Mouse (Mus musculus) gastrocnemius, adult 2 months (tissue): Measurements from ENCODE around the gene Gtdc1. TPM values are rescaled to one million over a fixed set of nuclear protein-coding genes. Genes with fewer than 3 reads are reported as not detected.

Experiments used
- DNase-seq: peaks from one replicate; pipeline ENCODE4 v3.0.0; 2022
- H3K27ac ChIP-seq: fragments of 200-600 bp; 2 replicates; pipeline ENCODE4 v1.8.1; 2022; ENCODE audit warnings: mild to moderate bottlenecking
- H3K4me3 ChIP-seq: fragments of 200-600 bp; 2 replicates; pipeline ENCODE4 v1.8.1; 2022; ENCODE audit warnings: mild to moderate bottlenecking, moderate library complexity
- CTCF ChIP-seq: fragments of 200-600 bp; IDR thresholded peaks from 2 replicates; pipeline ENCODE4 v1.8.1; 2022; ENCODE audit warnings: antibody characterized with exemption, mild to moderate bottlenecking, moderate library complexity
- intact Hi-C: fragments of 180-260 bp; cut with DNase I; formaldehyde crosslinking; loops from one replicate; pipeline ENCODE4 v1.15.1; 2025
- total RNA-seq, 2 experiments: library from RNA; stranded (reverse); gene quantifications; 2 replicates each; pipeline ENCODE4 v1.2.3; 2021

Gtdc1 gene
- total RNA-seq, 2 experiments from 2014 or later, result 27.8 to 29.1 TPM

- Histone ChIP-seq H3K27ac (no peak overlapping the region), H3K4me3 (no peak overlapping the region)
- DNase-seq, result no peak
- TF ChIP-seq CTCF, result no peak
- intact Hi-C loops, result no loop called here
Observed at GRCm38 (mm10) chr2:44813729-44814128, 113.7 kb downstream of the Gtdc1 start.

DNA sequence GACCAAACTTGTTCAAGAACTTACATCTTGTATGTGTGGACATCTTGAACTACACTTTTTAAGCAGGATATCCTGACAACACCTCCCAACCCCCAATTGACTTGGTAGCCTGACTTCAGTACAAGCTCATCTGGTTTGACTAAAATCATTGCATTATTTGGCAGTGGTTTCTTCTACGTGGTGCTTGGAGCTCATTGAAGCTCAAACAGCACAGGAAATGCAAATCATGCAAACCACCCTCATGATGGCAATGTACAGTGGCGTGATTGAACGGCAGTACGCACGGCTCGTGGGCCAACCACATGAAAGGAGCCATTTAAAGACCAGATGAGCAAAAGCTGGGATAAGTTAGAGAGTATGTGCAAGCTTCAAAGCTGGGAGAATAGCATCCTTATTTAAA lies 123.0 kb downstream of the Gtdc1 start:
- no peak for DNase-seq
- no peak overlapping the region for H3K4me3 ChIP-seq
- no peak for TF ChIP-seq CTCF

DNA sequence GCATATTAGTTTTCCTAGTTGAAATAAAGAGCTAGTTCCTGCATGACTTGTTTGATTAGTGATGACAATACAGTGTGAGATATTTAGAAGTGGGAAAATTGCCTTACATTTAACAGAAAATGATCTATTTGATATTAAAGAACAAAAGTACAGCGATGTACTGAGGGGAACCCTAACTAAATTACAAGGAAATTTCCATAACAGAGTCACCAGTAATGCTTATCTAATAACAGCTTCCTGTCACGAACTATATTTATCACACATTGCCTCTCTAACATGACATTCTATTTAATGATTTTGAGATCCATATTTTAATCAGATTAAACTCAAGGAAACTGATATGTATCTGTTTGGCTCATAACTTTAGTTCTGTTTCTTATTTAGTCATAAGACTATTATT lies 126.1 kb downstream of the Gtdc1 start:
- intact Hi-C loops, result no loop called here
- Histone ChIP-seq H3K4me3 (no peak overlapping the region), H3K27ac (no peak overlapping the region)
- DNase-seq, result no peak
- TF ChIP-seq CTCF, result no peak

More for the DNA sequence above, 123.0 kb downstream of the Gtdc1 start:
- no peak overlapping the region for H3K27ac ChIP-seq
- intact Hi-C loops, result no loop called here

DNA sequence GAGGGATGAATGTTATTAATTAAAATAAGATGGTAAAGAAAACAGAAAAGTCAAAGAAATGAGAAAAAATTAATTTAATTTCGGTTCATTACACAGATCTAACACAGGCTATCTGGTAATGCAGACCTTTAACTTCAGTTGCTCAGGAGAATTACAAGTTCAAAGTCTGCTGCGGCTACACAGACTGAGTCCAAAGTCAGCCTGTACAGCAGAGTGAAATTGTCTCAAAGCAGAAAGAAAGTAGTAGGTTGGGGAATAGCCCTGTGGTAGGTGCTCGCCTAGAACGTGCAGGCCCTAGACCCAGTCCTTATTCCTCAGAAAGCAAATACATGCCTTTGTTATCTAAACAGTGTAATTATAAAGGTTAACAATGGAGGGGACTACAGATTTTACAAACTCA lies 135.6 kb downstream of the Gtdc1 start:
- TF ChIP-seq CTCF, result no peak

GRCm38 (mm10) chr2:44791134-44791533 lies 136.3 kb downstream of the Gtdc1 start:
- no peak for TF ChIP-seq CTCF
- Histone ChIP-seq H3K27ac (no peak overlapping the region), H3K4me3 (no peak overlapping the region)
- intact Hi-C loops, result no loop called here
- DNase-seq, result no peak

More for the DNA sequence above, 135.6 kb downstream of the Gtdc1 start:
- H3K27ac ChIP-seq, result no peak overlapping the region
- intact Hi-C loops, result no loop called here
- DNase-seq, result no peak
- no peak overlapping the region for H3K4me3 ChIP-seq

- no peak for DNase-seq
- Histone ChIP-seq H3K27ac (no peak overlapping the region), H3K4me3 (no peak overlapping the region)
- intact Hi-C loops, result no loop called here
- no peak for TF ChIP-seq CTCF
Observed at GRCm38 (mm10) chr2:44782746-44783145, 144.7 kb downstream of the Gtdc1 start.

DNA sequence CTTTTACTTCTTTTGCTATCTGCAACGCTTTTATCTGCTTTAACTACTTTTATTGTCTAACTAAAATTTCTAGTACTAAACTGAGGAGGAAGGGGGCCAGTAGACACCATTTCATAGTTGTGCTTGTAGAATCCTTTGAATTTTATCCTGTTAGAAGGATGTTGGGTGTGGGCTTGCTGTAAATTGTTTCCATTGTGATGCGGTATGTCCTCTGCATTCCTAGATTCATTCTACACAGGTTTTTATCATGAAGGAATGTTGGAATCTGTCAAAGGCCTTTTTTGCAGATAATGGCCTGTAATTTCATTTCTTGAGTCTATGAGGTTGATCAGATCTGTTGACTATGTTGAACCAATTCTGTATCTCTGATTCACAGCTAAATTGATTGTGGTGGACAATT lies 146.5 kb downstream of the Gtdc1 start:
- H3K4me3 ChIP-seq, result no peak overlapping the region
- TF ChIP-seq CTCF, result no peak
- H3K27ac ChIP-seq, result no peak overlapping the region
- DNase-seq, result no peak
- intact Hi-C loops, result no loop called here

DNA sequence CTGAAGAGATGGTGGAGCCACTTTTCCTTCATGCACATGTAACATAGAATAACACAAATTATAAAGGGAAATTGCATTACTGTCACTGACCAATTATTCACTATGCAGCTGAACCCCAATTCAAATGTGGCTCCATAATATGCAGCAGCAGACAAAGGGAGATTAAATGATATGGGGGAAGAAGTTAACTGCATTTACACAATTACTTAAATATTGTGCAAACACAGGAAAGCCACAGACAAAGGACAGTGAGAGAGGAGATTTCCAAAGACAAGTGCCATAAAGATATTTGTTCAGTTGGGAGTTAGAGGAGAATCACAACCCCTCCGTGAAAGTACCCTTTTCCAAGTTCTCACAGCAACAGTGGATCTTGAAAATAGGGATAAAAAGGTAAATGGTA lies 163.6 kb downstream of the Gtdc1 start:
- no peak overlapping the region for H3K27ac ChIP-seq
- intact Hi-C loops, result no loop called here
- TF ChIP-seq CTCF, result no peak
- no peak overlapping the region for H3K4me3 ChIP-seq
- no peak for DNase-seq

DNA sequence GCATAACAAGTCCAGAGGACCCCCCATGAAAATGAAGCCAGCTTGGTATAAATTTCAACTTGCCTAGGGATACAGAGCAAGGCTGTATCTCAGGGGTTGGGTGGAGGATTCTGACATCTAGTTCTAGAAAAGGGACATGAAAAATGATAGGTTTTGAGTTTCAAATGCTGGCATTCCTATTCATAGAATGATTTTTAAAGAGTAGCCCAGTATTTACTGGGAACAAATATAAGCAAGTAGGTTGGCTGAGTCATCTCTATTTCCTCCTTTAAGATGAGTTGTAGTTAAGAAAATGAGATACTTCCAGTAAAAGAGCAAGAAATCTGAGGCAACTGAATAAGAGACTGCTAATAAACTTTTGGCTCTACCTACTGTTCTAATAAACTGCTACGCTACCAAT lies 190.8 kb downstream of the Gtdc1 start:
- no peak for DNase-seq
- Histone ChIP-seq H3K27ac (no peak overlapping the region), H3K4me3 (no peak overlapping the region)
- intact Hi-C loops, result no loop called here
- TF ChIP-seq CTCF, result no peak

DNA sequence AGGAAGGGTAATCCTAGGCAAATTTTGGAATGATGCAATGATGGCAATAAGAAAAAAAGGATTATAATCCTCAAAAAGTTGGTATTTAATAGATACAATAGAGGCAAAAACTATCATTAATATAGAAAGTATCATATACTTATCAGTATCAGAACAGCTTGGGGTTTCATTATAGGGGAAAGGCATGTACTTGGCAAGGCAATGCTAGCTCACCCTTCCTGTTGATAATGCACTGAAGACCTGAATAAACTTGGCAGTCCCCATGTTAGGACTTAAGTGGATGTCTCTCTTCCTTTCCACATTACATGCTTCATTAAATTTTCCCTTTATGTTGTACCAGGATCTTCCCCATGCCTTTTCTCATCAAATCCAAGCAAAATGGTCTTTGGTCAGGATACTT lies 206.0 kb downstream of the Gtdc1 start:
- no peak for DNase-seq
- TF ChIP-seq CTCF, result no peak
- H3K4me3 ChIP-seq, result no peak overlapping the region
- H3K27ac ChIP-seq, result no peak overlapping the region
- intact Hi-C loops, result no loop called here

DNA sequence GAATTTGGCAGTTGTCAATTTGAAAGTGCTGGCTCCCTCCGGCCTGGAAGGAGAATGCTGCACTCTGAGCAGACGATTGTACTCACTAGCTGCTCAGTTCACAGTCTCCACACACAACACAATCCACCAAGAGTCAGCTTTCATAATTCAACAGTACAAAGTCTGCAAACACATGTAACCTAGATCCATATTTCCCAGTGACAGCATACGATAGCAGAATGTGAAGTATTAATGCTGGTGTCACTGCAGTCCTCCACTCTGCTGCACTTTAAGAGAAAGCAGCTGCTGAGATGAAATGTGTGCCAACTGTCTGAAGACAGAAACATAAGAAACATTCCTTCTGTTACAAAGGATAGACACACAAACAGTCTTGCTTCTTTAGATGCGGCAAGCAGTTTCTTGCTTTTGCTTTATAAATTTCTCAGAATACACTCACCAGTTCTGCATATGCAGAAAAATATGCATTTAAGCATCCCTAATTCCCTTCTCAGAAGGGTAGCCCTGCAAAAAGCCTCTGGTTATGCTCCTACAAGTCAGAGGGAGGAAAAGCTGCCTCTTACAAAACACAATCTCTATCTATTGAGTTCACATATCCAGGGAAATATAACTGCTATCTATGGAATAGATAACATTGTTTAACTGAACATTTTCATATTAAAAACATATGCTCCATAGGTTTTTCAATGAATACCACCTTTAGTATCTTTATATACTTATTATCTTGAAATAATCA lies 221.4 kb downstream of the Gtdc1 start:
- no peak for TF ChIP-seq CTCF
- H3K27ac ChIP-seq, result 0 out of 2 replicates have a peak overlapping the region, but pooled peaks have one; percentile 9
- 0 out of 2 replicates have a peak overlapping the region, but pooled peaks have one; percentile 23 for H3K4me3 ChIP-seq
- intact Hi-C loops, result no loop called here
- DNase-seq, result no peak

DNA sequence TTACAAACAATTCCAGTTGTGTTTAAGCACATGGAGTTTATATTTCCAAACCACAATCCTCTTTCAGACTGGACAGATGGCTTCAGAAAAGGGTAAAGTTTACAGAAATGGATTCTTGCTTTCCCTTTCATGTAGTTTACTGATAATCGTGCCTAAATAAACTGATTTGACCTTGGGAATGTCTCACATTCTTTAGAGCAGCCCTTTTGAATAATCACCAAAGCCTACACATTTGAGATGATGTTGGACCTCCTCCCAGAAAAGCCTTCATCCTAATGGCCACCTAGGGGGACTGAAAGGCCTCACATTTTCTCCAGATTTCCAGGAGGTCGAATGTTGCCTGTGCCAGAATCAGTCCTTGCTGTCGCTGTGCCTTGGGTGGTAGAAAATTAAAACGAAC lies 227.2 kb downstream of the Gtdc1 start:
- Histone ChIP-seq H3K4me3 (no peak overlapping the region), H3K27ac (peak overlapping the region; percentile 43)
- TF ChIP-seq CTCF, result no peak
- no peak for DNase-seq
- intact Hi-C loops, result no loop called here

DNA sequence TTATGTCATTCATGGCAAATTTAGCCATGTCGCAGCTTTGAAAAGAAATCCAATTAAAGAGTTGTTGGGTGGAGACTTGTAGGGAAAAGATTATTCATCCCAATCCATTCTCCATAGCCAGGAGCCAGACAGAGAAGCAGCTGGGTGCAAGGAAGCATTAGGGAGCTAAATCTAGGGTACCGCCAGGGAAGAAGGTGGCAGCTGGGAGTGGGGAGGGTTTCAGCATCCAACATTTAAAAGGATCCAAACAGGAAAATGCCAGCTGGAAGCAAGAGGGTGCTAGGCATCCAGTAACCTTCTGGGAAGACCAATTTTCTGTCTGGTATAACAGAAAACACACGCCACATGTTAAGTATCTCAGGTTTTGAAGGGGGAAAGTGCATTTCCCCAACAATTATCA lies 231.0 kb downstream of the Gtdc1 start:
- no peak overlapping the region for H3K27ac ChIP-seq
- TF ChIP-seq CTCF, result no peak
- intact Hi-C loops, result no loop called here

DNA sequence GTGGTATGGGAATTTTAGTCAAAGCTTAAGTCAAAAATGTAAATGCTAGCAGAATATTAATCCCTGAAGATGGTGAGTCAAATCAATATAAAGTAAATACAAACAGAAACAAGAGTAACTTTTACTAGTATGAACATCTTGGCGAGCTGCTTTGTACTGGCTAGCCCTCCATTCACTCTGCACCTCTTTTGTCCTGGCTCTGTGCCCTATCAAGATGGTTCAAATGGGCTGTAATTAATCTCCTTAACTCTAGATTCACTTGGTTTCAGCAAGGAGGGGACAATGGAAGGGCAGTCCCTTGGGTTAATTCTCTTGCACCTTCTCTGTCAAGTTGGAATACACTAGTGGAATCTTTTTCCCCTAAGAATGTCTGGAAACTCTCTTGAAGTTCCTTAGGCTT lies 233.6 kb downstream of the Gtdc1 start:
- DNase-seq, result no peak
- intact Hi-C loops, result no loop called here
- no peak for TF ChIP-seq CTCF
- Histone ChIP-seq H3K4me3 (no peak overlapping the region), H3K27ac (no peak overlapping the region)

More for the DNA sequence above, 231.0 kb downstream of the Gtdc1 start:
- H3K4me3 ChIP-seq, result no peak overlapping the region
- no peak for DNase-seq
